Mouse (Mus musculus) kidney, postnatal 4 days (tissue): Measurements from ENCODE around the gene Foxred2.

Experiments
- DNase-seq, 2 experiments: peaks; one replicate each; pipeline ENCODE4 v3.0.0; 2021; ENCODE audit warnings: mixed read lengths in 2 of 2

The Foxred2 gene

DNA sequence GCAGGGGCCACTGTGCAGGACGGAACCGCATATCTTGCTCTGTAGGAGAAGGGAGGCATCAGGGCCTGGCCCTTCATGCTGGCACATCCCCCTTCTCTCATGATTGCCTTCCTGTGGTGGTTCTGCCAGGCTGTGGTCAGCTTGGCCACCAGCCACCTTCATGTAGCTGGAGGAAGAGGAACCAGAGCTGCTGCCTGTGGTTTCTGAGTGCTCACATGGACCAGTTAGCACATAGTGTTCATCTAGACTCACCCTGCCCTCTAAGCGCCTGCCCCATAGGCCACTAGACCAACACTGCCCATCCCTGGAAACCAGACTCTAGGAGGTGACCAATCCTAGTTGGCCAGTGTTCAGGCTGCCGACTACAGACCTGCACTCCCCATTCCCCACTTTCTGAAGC, 10.8 kb downstream of the Foxred2 start:
- no peak for DNase-seq

DNA sequence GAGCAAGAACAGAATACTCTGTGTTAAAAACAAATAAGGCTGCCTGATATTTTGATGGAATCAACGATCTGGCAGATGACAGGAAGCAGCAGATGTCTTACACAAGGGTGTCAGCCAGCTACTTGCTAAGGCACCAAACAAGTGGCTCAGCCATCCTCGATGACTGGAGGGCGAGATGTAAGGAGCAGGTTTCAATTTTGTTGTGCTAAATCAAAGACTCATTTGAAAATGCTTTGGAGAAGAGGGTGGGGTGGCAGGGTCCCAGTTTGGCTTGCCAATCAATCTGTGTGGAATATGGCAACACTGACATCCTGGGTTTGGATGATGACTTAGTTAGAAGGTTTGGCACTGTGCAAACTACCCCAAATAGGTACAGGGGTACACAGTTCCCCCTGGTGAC, 15.0 kb downstream of the Foxred2 start:
- DNase-seq: no peak

DNA sequence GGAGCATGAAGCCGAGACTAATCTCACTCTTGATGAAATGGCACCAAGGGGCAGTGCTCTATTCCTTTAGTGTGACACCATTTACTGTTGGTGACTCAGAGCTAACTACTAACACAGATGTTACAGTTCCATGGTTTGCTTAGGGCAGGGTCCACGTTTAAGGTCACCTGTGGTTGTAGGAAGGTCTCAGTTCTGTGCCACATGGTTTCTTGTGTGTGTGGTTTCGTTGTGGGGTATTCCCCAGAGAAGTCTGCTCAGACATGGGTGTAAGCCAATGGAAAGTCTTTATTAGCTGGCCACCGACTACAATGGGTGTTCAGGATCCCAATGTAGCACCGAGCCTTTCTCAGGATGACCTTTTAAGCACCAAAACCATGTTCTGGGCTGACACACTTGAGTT, 18.0 kb downstream of the Foxred2 start:
- no peak for DNase-seq

DNA sequence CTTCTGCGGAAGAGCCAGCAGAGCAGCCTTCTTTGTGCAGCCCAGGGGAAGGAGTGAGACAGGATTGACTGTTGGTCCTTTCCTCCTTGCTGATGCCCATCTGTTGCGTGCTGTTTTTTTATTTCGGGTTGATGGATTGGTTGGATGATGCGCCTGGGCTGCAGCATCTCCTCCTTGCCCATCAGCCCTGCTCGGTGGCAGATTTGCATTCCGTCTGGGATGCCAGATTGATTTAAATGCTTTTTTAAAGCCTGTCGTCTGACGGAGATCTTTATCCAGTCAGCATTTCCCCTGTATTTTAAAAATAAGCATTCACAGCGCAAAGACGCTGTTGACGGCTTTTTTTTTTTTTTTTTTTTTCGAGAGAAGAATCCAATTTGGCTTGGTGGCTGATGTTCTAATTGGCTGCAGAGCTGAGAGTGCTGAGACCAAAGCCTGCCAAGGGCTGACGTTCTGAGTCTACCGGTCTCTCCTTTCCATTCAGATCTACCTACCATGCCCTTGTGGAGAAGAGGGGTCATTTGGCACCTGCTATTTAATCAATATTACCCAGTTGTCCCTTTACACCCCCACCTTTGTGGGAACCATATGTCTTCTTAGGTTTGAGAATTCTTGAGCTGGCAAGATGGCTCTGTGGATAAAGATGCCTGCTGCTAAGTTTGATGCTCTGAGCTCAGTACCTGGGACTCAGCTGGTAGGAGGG, 20.7 kb downstream of the Foxred2 start:
- no peak for DNase-seq

DNA sequence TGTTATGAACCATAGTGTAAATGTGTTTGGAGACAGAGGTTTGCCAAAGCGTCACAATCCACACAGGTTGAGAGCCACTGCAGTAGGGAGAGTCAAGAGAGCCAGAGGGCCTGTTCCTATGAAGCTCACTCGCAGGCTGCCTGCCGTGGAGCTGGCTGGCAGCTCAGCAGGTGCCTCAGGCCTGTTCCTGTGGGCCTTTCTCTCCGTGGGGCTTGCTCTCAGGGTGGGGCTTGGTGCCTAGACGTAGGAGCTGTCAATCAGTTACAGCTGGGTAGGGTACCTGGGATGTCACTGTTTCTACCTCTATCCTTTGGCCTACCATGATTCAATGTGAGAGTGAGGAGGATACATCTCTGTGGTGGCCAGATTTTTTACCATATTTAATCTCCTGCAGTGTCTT, 21.6 kb downstream of the Foxred2 start:
- no peak for DNase-seq

DNA sequence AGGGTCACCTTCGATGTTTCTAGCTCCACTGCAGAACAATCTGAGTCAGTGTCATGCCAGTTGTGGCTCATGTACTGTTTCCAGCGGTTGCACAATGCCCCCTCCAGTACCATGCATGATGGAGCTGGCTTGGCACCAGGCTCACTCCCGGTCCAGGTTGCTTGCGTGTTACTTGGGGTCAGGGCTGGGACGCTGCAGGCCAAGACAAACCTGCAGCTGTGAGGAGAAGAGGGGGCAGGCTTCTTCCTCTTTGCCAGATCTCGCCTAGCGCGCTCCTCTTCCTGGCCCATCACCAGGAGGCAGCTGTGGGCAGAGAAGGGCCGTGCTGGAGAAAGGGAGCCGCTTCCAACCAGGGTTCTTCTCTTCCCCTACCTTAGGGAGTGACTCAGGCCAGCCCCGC, 22.2 kb downstream of the Foxred2 start:
- DNase-seq: peak in 1 of 2 experiments; percentile 27

DNA sequence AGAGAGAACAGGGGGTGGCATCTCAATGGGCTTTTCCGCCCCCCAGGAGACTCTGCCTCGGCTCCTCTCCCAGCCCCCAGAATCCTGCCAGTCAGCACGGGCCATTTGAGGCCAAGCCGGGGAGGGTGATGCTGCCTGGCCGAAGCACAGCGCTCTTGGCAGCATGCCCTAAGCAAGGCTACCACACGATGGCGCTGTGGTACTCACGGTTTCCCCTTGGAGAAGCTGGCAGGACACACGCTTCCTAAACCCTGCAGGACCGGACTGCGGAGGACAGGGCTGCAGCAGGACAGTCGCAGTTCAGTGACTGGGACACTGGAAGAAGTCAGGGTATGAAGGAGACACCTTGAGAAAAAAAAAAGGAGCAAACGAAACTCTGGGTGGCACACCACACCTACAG, 22.8 kb downstream of the Foxred2 start:
- peak; percentile 98 to 99 for DNase-seq

DNA sequence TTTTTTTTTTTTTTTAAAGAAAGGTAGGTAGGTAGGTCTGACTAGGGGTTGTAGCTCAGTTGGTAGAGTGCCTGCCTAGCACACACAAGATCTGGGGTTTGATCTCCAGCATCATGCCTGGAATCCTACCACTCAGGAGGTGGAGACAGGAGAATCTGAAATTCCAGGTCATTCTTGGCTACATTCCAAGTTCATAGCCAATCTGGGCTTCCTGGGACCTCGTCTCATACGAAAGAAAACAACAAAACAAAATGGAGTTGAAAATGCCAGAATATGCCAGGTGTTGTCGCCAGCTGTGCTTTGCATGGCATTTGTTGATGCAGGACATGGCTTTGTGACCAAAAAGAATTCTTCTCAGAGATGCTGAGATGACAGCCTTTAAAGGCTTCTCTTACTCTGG, 23.3 kb downstream of the Foxred2 start:
- no peak for DNase-seq

DNA sequence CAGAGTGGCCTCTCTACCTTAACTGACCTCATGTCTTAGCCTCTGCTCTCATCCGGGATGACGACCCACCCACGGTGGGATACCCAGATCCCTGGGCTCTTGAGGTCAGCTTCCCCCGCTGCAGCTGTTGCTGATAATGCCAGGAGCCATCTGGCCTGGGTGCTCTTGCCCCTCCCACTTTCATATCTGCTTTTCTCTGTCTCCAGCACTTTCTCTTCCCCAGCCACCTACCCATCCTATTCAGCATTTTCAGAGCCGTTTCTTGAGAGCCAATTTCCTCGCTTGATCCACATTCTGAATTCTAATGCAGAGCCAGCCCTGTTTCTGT, 24.9 kb downstream of the Foxred2 start:
- no peak for DNase-seq

DNA sequence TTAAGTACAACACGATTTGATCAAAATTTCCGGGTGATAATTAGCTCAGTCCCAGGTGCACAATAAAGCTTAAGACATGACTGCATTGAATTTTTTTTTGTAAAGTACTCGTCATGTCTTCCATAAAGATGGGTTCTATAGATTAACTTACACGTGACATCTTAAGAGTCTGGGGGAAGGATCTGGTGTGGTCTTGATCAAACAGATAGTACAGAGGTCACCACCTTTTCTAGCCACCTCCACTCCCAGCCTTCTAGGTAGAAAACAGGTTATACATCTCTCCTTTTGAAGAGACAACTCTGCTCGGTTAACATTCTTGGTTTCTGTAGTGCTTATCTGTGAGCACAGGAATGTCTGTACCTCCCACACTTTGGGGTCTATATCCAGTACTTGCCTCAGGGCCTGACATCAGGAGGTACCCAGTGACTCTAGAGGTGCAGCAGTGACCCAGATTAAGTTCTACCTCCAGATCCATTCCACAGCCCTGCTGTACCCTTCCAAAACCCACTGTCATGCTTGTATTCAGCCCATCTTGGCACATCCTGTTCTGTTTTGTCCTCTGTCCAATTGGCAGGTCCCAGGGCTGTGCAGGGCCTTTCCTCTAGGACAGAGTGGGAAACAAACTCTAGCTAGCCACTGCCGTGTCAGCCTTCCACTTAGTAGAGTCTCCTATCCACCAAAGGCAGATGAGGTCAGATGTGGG, 25.4 kb downstream of the Foxred2 start:
- DNase-seq: no peak

DNA sequence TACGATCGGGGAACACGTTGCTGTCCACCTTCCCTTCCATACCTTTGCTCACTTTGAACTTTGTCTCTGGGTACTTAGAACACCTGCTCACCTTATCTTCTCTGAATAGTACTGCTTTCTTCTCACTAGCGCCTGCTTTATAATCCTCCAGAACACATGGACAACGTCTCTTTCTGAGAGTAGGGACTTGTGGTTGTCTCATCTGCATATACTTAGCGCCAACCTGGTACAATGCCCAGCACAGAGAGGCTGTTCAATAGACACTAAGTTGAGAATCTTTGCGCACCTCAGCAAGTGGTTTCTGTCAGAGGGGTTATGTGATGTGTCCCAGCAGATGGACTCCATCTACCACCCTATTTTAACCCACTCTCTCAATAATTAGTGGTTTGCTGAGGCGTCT, 26.7 kb downstream of the Foxred2 start:
- DNase-seq: no peak

DNA sequence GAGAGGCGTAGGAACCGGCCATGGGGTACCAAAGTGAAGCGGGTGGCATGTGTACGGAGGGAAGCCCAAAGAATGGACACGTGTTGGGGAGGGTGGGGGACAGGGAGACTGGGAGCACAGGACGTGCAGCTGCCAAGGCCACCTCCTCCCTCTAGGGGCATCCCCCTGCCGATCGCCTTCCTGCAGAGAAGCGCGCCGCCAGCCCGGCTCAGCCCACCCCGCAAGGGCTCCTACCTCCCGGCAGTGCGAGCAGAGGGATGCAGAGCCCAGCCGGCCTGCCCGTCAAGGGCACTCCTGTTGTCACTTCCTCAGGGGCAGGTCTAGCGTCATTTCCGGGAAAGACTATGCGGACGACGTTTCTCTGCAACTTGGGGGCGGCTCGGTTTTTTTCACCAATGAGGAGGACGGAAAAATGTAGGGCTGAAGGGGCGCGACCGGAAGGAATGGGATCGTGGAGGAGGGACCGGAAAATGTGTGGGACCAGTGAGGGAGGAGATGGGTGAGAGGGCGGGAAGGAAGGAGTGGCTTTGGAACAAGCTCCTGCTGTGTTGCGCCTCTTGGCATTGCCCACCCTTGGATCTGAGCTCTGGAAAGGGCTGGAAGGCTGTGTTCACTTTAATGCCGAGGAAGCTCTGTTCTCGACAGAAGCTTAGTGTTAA, 27.7 kb downstream of the Foxred2 start, which contains the start of gene Txn2:
Gene Txn2, minus strand, starts transcription at position 334 of the 659 bp plus-strand sequence.
- DNase-seq: peak; percentile 94 to 97

DNA sequence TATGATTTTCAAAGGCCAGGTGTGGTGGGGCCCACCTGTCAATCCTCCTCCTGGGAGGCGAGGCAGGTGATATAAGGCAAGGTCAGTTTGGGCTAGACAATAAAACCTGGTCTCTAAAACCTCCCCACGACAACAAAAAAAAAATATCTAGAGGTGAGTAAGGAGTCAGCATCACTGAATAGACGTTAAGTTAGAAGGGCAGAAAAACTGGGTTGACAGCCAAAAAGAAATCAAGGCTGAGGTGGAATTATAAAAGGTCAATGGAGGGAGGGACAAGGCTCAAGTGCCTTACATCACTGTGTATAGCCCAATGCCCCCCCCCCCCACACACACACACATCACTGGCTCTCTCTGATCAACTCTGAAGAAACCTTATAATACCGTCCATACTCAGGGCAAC, 28.4 kb downstream of the Foxred2 start:
- DNase-seq: no peak

DNA sequence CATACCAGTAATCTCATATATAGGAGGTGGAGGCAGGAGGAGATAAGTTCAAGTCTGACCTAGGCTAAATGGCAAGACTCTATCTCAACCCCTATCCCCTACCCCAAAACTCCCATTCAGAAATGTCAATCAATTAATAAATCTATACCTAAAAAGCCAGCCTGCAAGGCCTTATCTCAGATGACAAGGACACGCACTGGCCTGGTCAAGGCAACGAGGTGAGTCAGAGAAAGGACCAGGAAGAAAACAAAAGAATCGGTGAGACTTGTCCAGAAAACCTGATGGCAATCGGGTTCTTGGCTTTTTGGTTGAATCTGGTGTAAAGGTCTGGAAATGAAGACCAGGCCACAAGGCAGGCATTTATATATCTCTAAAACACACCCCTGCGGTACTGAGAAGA, 29.6 kb downstream of the Foxred2 start:
- no peak for DNase-seq

DNA sequence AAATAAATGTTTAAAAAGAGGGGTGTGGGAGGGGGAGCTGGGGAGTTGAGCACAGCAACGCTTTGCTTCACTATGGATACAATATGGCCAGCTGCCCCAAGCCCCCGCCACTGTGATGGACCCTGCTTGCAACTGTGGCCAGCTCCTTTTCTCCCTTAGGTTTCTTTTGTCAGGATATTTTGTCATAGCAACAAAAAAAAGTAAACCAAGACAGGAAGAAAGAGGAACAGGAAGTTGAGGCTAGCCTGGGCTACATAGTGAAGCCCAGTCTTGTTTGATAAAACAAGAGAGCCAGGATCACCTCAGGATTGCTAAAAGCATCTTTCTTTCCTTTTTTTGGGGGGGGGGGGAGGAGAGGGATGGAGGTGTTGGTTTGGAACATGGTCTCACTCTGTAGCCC, 31.3 kb downstream of the Foxred2 start:
- DNase-seq: no peak

DNA sequence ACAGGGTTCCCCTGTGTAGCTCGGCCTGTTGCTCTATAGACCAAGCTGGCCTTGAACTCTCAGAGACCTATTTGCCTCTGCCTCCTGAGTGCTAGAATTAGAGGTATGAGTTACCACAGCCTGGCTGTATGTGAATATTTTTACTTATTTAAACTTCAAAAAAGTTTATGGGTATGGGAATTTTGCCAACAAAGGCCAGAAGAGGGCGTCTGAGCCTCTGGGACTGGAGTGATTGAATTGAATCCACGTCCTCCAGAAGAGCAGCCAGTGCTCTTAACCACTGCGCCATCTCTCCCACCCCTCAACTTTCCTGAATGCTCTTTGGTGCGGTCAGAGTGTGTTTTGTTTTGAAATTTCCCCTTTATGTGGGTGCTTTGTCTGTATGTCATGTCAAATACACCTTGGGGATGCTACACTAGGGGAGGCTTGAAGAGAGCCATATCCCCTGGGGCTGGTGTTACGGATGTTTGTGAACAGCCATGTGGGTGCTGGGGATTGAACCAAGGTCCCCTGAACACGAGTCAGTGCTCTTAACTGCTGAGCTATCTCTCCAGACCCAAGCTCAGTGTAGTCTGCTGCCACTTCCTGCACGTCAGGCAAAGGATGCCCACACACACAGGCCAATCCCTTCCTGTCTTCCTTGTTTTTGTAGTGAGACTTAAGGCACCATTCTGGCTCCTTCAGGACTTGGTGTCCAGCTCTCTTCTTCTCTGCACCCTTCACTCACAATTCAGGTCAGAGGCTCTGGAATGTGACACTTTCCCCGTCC, 33.1 kb downstream of the Foxred2 start:
- no peak for DNase-seq

DNA sequence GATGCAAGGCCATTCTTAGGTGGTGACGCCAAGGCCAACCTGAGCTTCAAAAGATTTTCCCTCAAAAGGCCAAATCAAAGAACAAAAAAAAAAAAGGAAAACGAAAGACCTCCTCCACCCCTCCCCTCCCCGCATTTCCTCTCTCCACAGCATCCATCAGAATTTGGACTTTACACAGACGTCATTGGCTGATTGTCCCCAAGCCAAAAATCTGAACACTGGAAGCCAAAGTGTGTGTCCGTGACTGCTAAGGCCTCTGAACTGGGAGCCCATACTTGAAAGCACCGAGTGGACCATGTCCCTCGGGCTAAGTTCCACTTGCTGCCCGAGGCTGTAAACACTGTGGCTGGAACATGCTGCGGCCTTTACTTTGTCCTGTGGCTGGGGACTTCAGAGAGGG, 33.8 kb downstream of the Foxred2 start:
- no peak for DNase-seq

DNA sequence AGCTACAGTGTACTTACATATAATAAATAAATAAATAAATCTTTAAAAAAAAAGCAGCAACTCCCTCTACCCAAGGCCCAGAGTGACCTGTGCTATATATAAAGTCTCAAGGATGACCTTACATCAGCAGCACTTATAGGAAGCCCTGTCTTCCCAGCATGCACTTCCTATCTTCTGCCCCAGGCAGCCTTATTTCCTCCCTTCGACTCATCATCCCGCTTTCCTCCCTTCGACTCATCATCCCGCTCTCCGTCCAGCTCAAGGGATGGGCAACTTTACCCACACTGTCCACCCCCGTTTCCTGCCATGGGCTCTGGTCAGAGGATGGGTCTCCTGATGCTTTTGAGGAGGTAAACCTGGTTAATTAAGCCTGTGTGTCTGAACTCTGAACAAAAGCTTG, 34.9 kb downstream of the Foxred2 start:
- DNase-seq: no peak

DNA sequence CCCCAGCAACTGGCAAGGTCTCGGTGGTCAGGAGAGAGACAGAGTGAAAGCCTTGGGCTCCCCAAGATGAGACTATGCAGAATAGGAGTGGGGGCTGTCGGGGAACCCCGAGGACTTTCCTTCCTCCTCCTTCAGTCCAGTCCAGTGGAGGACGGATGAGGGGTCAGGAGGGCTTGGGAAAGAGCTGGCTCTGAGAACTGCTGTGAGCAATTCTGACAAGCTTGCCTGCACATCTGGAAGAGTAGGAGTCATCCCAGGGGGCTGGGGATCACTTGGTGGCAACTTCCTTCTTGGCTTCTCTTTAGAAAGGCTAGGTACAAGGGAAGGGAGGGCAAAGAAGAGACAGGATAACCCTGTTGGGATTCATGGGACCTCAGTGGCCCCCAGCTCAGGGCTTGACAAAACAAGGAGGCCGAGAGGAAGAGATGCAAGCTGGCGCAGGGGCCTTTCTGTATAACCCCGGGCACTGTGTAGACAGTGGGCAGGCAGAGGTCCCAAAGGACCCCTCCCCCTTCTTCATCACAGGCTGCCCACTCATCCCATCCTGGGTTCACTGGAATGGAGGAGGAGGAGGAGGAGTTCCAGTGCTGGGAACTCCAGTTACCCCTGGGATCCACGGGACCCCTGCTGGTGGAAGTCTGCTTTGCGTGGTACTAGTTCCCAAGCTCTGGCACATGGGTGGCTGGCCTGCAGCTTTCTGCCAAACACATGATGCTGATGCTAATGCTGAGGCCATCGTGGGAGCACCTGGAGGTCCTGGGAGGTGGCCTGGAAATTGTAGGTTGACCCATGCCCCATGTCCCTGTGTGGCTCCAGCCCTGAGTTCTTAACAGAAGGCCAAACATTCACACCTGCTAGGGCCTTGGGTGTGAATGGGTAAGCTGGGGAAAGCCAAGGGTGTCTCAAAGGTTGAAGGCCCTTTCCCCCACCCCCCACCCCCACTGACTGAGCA, 35.7 kb downstream of the Foxred2 start:
- peak; percentile 78 to 81 for DNase-seq

DNA sequence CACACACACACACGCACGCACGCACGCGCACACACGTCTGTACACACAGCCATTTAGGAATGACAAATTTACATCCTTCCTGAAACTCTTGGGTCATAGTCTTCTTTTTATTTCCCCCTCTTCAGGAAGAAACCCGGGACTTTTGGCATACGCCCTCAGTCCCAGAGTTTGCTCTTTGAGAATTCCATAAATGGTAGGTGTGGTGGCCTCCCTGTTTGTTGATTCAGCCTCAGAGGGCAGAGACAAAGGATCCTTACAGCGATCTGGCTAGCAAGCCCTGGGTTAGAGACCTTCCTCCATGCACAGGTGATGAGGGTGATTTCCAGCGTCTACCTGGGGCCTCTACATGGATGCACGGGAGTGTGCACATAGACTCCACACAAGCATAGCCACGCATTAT, 37.1 kb downstream of the Foxred2 start:
- DNase-seq: no peak

DNA sequence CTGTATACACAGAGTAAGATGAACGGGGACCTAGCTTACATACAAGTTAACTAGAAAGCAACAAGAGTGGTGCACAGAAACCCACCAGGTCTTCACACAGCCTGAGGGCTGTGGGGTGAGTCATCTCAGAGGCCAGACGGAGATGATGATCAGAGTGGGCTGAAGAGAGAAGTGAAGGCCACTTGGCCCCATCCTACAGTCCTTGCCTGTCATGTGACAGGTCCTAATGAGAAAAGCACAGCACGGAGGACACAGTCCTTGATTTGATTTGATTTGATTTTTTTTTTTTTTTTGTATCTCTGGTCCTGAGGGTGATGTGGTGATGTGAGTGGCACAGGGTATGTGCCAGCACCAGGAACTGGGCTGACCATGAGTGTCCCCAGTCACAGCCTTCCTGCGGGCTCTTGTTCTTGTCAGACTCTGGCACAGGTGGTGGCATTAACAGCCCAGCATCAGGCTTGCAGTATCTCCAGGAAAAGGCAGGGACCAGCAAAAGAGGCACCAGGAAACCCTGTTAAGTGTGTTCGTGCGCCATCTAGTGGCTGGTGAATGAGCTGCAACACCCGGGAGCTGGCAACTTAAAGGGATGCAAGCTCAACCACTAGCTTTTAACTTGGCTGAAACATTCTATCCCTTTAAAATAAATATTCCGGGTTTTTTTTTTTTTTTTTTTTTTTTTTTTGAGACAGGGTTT, 39.5 kb downstream of the Foxred2 start:
- DNase-seq: peak; percentile 96

DNA sequence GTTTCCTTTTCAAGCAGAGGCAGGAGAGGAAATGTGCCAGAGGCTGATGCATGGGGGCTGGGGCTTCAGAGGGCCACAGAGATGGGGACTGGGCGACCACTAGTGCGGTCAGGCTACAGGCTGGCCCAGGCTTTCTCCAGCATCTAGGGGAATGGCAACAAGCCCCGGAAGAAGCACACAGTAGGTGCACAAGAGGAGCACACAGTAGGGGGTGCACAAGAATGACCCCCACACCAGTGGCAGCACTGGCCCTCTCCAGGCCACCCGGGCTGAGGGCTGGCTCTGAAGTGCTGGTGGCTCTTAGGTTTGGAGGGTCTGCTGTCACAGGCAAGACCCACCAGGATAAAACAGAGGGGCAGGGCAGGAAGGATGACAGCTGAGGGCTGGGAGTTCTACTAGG, 41.2 kb downstream of the Foxred2 start:
- peak in 1 of 2 experiments; percentile 1 for DNase-seq
